Mouse (Mus musculus) forebrain, embryonic 15.5 days (tissue): ENCODE measurements at regions not wholly inside any gene's neighbourhood (a gene's known extent, or its start where the extent isn't known, plus 50 kb on each side); places are given as distances from the start of the nearest gene placed in this dataset.

Source experiments
- ATAC-seq: fragments of 200-750 bp; cut with Nextera tagmentation; replicated peaks from 2 replicates; pipeline ENCODE4 v1.8.0; 2017; ENCODE audit warnings: mild to moderate bottlenecking, moderate TSS enrichment, moderate library complexity
- H3K27ac ChIP-seq: fragments of 300-500 bp; sonication (generic); replicated peaks from 2 replicates; pipeline ENCODE4 v1.5.1; 2015; ENCODE audit warnings: mild to moderate bottlenecking, inconsistent platforms
- H3K27me3 ChIP-seq: fragments of 300-500 bp; sonication (generic); 2 replicates; pipeline ENCODE4 v1.6.1; 2015; ENCODE audit warnings: inconsistent platforms
- H3K36me3 ChIP-seq: fragments of 300-500 bp; sonication (generic); 2 replicates; pipeline ENCODE4 v1.6.1; 2015; ENCODE audit warnings: mild to moderate bottlenecking, inconsistent platforms
- H3K4me1 ChIP-seq: fragments of 300-500 bp; sonication (generic); 2 replicates; pipeline ENCODE4 v1.6.1; 2015; ENCODE audit warnings: inconsistent platforms
- H3K4me2 ChIP-seq: fragments of 300-500 bp; sonication (generic); replicated peaks from 2 replicates; pipeline ENCODE4 v1.6.1; 2015; ENCODE audit warnings: mild to moderate bottlenecking, inconsistent platforms
- H3K4me3 ChIP-seq: fragments of 300-500 bp; sonication (generic); 2 replicates; pipeline ENCODE4 v1.5.1; 2015; ENCODE audit warnings: mild to moderate bottlenecking, inconsistent platforms
- H3K9ac ChIP-seq: fragments of 300-500 bp; sonication (generic); replicated peaks from 2 replicates; pipeline ENCODE4 v1.6.1; 2015; ENCODE audit warnings: mild to moderate bottlenecking, inconsistent platforms
- H3K9me3 ChIP-seq: fragments of 300-500 bp; sonication (generic); 2 replicates; pipeline ENCODE4 v1.6.1; 2016; ENCODE audit warnings: inconsistent platforms
- WGBS: fragments of 180-500 bp; shearing (Covaris S2); methylation state at CpG from one replicate; pipeline ENCODE4 v1.1.7; 2015; ENCODE audit warnings: mixed read lengths; 5-methylcytosine and 5-hydroxymethylcytosine counted together

DNA sequence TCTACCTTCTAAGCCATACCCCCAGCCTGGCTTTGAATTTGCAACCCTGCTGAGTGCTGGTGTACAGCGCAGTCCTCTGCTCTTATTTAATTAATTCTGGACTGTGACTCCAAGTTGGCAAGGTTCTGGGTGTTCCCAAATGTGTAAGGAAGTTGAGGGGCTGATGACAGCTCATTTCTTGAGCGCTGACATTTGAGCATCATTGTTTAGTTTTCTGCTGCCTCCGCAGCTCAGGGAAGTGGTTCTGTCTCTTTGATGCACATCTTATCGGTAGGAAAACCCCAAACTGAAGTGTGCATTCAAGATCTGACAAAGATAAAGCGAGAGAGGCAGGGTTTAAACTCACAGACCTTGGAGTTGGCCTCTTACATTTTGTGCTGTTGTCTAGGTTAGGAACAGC, 137.6 kb upstream of the Eef2kmt start:
- Histone ChIP-seq H3K4me1 (no peaks in the 10 kb centered on the region), H3K4me3 (no peak overlapping the region), H3K9ac (no peak overlapping the region), H3K27me3 (no peaks in the 10 kb centered on the region), H3K36me3 (no peaks in the 10 kb centered on the region), H3K4me2 (no peak overlapping the region), H3K27ac (no peak overlapping the region), H3K9me3 (no peaks in the 10 kb centered on the region)
- ATAC-seq: no peak
- 68% methylated on average over 5 of the region's 5 CpGs for WGBS

DNA sequence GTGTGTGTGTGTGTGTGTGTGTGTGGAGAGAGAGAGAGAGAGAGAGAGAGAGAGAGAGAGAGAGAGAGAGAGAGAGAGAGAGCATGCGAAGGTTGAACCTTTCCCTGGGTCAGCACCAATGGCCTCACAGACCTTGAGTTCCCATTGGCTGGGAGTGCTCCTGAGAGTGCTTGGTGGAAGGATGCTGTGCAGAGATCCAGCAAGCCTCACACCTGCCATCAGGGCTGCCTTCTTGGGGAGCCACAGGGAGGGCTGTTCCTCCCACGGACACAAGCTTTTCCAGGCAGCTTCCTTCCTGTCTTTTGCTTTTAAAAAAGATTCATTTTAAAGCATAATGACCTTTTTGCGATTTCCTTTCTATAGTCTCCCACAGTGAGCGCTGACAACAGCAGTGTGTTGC, 127.1 kb upstream of the Eef2kmt start:
- H3K9me3 ChIP-seq: no peaks in the 10 kb centered on the region
- no peak overlapping the region for H3K4me2 ChIP-seq
- H3K4me1 ChIP-seq: peaks cover 10% of the 10 kb centered on the region; the same call in 1 of the 2 replicates
- H3K4me3 ChIP-seq: no peak overlapping the region
- no peaks in the 10 kb centered on the region for H3K27me3 ChIP-seq
- H3K9ac ChIP-seq: no peak overlapping the region
- peak; percentile 67 for ATAC-seq
- H3K27ac ChIP-seq: peak overlapping the region; percentile 85
- 40% methylated on average over 4 of the region's 4 CpGs for WGBS
- no peaks in the 10 kb centered on the region for H3K36me3 ChIP-seq

DNA sequence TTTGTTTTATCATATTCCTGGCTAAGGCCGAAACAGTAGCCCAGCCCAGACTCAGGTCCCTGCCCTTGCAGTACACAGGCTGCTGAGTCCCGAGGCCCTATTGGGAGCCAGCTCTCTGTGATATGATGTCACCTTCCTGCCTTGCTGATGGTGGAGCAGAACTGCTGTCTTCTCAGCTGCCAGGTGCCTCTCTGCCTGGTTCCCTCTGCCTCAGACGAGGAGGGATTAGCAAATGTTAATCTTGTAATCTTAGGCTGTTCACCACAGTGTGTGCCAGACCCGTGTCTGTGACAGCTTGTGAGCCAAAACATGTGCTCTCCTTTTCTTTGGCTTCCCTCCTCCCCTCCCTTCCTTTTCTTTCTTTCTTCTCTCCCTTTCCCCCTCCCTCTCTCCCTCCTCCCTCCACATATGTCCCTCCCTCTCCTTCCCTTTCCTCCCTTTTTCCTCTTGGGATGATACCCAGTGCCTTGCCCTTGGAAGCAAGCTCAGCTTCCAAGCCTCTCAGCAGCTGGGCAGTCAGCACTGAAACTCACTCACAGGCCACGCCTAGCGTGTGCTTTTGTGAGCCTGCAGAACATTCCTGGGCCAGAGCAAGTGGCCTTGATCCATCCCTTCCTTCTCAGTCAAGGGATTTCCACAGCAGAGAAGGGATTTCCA, 126.6 kb upstream of the Eef2kmt start:
- Histone ChIP-seq H3K4me1 (peaks cover 10% of the 10 kb centered on the region; the same call in 1 of the 2 replicates), H3K27ac (peak overlapping the region; percentile 85), H3K4me3 (no peak overlapping the region), H3K9ac (no peak overlapping the region), H3K9me3 (no peaks in the 10 kb centered on the region), H3K27me3 (no peaks in the 10 kb centered on the region), H3K36me3 (no peaks in the 10 kb centered on the region), H3K4me2 (no peak overlapping the region)
- ATAC-seq: peak; percentile 87
- 21% methylated on average over 6 of the region's 6 CpGs for WGBS

GRCm38 (mm10) chr16:5380626-5381025, 124.8 kb upstream of the Eef2kmt start:
- H3K4me2 ChIP-seq: no peak overlapping the region
- H3K27me3 ChIP-seq: no peaks in the 10 kb centered on the region
- WGBS: 81% methylated on average over 3 of the region's 3 CpGs
- H3K4me3 ChIP-seq: no peak overlapping the region
- H3K27ac ChIP-seq: no peak overlapping the region
- H3K36me3 ChIP-seq: no peaks in the 10 kb centered on the region
- H3K4me1 ChIP-seq: peaks cover 10% of the 10 kb centered on the region; the same call in 1 of the 2 replicates
- H3K9ac ChIP-seq: no peak overlapping the region
- no peaks in the 10 kb centered on the region for H3K9me3 ChIP-seq
- no peak for ATAC-seq

- H3K9me3 ChIP-seq: no peaks in the 10 kb centered on the region
- no peaks in the 10 kb centered on the region for H3K4me1 ChIP-seq
- no peak overlapping the region for H3K9ac ChIP-seq
- no peak overlapping the region for H3K27ac ChIP-seq
- no peak overlapping the region for H3K4me3 ChIP-seq
- 84% methylated on average over 3 of the region's 3 CpGs for WGBS
- no peak overlapping the region for H3K4me2 ChIP-seq
- ATAC-seq: no peak
- H3K27me3 ChIP-seq: no peaks in the 10 kb centered on the region
- no peaks in the 10 kb centered on the region for H3K36me3 ChIP-seq
Measured at GRCm38 (mm10) chr16:5377001-5377400, 121.2 kb upstream of the Eef2kmt start.

GRCm38 (mm10) chr16:5374818-5375605, 119.2 kb upstream of the Eef2kmt start:
- ATAC-seq: no peak

GRCm38 (mm10) chr16:5371175-5371893, 115.6 kb upstream of the Eef2kmt start:
- H3K9me3 ChIP-seq: no peaks in the 10 kb centered on the region
- H3K4me2 ChIP-seq: no peak overlapping the region
- no peak overlapping the region for H3K9ac ChIP-seq
- no peak overlapping the region for H3K27ac ChIP-seq
- WGBS: 93% methylated on average over 4 of the region's 4 CpGs
- H3K4me1 ChIP-seq: no peaks in the 10 kb centered on the region
- no peaks in the 10 kb centered on the region for H3K36me3 ChIP-seq
- no peak for ATAC-seq
- H3K27me3 ChIP-seq: no peaks in the 10 kb centered on the region
- no peak overlapping the region for H3K4me3 ChIP-seq

More at GRCm38 (mm10) chr16:5374818-5375605, 119.2 kb upstream of the Eef2kmt start:
- no peak overlapping the region for H3K27ac ChIP-seq
- H3K4me3 ChIP-seq: no peak overlapping the region
- no peaks in the 10 kb centered on the region for H3K9me3 ChIP-seq
- H3K36me3 ChIP-seq: no peaks in the 10 kb centered on the region
- H3K4me2 ChIP-seq: no peak overlapping the region
- 62% methylated on average over 6 of the region's 6 CpGs for WGBS
- H3K27me3 ChIP-seq: no peaks in the 10 kb centered on the region
- no peaks in the 10 kb centered on the region for H3K4me1 ChIP-seq
- H3K9ac ChIP-seq: no peak overlapping the region

DNA sequence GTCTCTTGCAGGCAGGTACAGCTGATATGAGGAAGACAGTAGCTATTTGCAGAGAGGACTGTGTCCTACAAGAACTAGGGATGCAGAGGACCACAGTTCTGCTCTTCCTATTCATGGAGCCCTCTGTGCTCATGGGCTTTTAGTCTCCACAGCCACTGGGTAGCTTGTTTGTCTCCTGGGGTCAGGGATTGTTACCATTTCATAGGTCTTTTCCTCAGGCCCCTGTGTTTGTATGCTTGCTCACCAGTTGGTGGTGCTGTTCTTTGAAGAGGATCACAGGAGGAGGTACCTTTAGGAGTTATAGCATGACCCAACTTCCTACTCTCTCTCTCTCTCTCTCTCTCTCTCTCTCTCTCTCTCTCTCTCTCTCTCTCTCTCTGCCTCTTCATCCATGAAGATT, 114.7 kb upstream of the Eef2kmt start:
- H3K9ac ChIP-seq: no peak overlapping the region
- H3K9me3 ChIP-seq: no peaks in the 10 kb centered on the region
- ATAC-seq: no peak
- no peaks in the 10 kb centered on the region for H3K36me3 ChIP-seq
- no peak overlapping the region for H3K27ac ChIP-seq
- no peak overlapping the region for H3K4me2 ChIP-seq
- H3K27me3 ChIP-seq: no peaks in the 10 kb centered on the region
- H3K4me3 ChIP-seq: no peak overlapping the region
- H3K4me1 ChIP-seq: no peaks in the 10 kb centered on the region

GRCm38 (mm10) chr16:5368897-5369558, 113.2 kb upstream of the Eef2kmt start:
- no peak for ATAC-seq
- no peak overlapping the region for H3K9ac ChIP-seq
- no peak overlapping the region for H3K27ac ChIP-seq
- no peaks in the 10 kb centered on the region for H3K4me1 ChIP-seq
- no peak overlapping the region for H3K4me2 ChIP-seq
- WGBS: 33% methylated on average over 7 of the region's 7 CpGs
- no peaks in the 10 kb centered on the region for H3K9me3 ChIP-seq
- no peaks in the 10 kb centered on the region for H3K27me3 ChIP-seq
- H3K36me3 ChIP-seq: no peaks in the 10 kb centered on the region
- no peak overlapping the region for H3K4me3 ChIP-seq

DNA sequence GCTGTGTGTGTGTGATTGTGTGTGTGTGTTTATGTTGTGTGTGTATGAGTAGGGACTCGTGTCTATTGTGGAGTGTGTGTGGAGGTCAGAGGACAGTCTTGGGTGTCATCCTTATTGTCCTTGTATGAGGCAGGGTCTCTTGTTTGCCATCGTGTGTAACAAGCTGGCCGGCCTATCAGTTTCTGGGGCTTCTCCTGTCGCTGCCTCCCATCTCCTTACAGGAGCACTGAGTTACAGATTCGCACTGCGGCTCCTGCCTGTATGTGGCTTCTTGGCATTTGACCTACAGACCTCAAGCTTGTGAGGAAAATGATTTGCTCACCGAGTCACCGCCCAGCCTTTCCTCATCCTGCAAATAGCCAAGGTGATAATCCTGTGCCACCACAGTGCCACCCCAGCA, 112.6 kb upstream of the Eef2kmt start:
- Histone ChIP-seq H3K4me2 (no peak overlapping the region), H3K9me3 (no peaks in the 10 kb centered on the region), H3K27me3 (no peaks in the 10 kb centered on the region), H3K36me3 (no peaks in the 10 kb centered on the region), H3K4me3 (no peak overlapping the region), H3K27ac (no peak overlapping the region), H3K9ac (no peak overlapping the region), H3K4me1 (no peaks in the 10 kb centered on the region)
- 75% methylated on average over 8 of the region's 8 CpGs for WGBS
- no peak for ATAC-seq

GRCm38 (mm10) chr16:5367581-5368119, 111.9 kb upstream of the Eef2kmt start:
- no peaks in the 10 kb centered on the region for H3K27me3 ChIP-seq
- H3K4me2 ChIP-seq: no peak overlapping the region
- H3K9ac ChIP-seq: no peak overlapping the region
- no peaks in the 10 kb centered on the region for H3K4me1 ChIP-seq
- WGBS: 85% methylated on average over 10 of the region's 10 CpGs
- no peak overlapping the region for H3K27ac ChIP-seq
- no peaks in the 10 kb centered on the region for H3K36me3 ChIP-seq
- no peak overlapping the region for H3K4me3 ChIP-seq
- ATAC-seq: no peak
- H3K9me3 ChIP-seq: no peaks in the 10 kb centered on the region

DNA sequence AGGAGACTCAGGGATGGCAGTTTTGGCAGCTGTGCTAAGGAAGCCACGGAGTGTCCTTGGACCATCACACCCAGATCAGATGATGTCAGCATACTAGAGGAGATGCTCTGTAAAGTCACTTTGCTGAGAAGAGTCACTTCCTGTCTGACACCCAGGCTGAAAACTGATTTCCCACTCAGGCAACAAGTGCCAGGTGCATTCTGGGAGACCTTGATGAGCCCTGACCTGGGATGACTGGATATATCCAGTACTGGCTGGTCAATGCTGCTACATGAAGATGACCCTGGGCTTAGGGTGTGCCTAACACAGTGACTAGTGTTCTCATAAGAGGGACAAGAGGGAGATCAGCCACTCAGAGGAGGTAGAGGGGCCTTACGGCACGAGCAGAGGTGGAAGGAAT, 110.2 kb upstream of the Eef2kmt start:
- 81% methylated on average over 3 of the region's 3 CpGs for WGBS
- H3K36me3 ChIP-seq: no peaks in the 10 kb centered on the region

More for the DNA sequence above, 110.2 kb upstream of the Eef2kmt start:
- no peak overlapping the region for H3K9ac ChIP-seq
- no peak overlapping the region for H3K4me2 ChIP-seq
- no peaks in the 10 kb centered on the region for H3K4me1 ChIP-seq
- H3K27me3 ChIP-seq: no peaks in the 10 kb centered on the region
- no peak overlapping the region for H3K4me3 ChIP-seq
- ATAC-seq: no peak
- no peak overlapping the region for H3K27ac ChIP-seq
- no peaks in the 10 kb centered on the region for H3K9me3 ChIP-seq
